Mouse (Mus musculus) T-helper 1 cell (primary cell): ENCODE measurements at regions not wholly inside any gene's neighbourhood (a gene's known extent, or its start where the extent isn't known, plus 50 kb on each side); places are given as distances from the start of the nearest gene placed in this dataset.

Experiments used
- in situ Hi-C: fragments of 300-600 bp; cut with MboI, MseI; formaldehyde crosslinking; loops from one replicate; pipeline ENCODE4 v1.15.1; 2025; ENCODE audit warnings: high pct_unique_total_duplicates

DNA sequence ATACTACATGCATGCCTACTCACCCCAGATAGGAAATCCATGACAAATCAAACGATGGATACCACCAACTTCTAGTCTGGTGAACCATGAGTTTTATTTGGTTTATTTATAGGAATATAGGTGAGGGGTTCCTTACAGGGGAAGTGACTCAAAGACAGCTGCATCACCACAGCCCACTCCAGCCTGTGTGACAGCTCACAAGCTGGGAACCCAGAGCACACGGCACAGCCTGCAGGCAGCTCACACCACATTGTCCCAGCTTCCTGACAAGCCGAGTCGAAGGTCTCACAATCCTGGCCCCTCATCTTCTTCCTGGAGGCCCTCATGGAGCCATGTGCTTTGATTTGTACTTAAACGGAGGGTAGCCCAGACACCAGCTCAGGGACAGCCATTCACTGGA lies 214.7 kb downstream of the Cog6 start:
- in situ Hi-C loops = no loop called here

GRCm38 (mm10) chr3:52801446-52801845 lies 215.6 kb downstream of the Cog6 start:
- in situ Hi-C loops = no loop called here

- in situ Hi-C loops = no loop called here
Observed at GRCm38 (mm10) chr3:52800673-52801072, 216.4 kb downstream of the Cog6 start.

DNA sequence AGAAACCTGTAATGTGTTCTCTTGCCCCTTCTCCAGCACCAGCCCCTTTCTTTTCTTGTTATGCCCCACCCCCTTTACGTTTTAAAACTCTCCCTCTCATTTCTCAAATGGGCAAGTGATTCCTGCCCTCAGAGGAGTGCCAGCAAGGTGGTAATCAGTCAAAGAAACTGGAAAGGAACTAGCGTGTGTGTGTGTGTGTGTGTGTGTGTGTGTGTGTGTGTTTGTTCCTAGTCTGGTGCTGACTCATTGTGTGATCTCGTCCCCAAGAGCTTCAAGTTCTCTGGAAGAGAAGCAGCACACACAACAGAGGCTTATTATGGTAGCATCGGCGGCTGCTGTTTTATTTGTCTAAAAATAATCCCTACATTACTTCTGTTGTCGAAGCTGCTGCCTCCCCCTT lies 219.2 kb downstream of the Cog6 start:
- in situ Hi-C loops = loop anchor here (10.0 kb wide), 1 partner anchor 533 kb away; the partner anchor contains the start of gene Foxo1

DNA sequence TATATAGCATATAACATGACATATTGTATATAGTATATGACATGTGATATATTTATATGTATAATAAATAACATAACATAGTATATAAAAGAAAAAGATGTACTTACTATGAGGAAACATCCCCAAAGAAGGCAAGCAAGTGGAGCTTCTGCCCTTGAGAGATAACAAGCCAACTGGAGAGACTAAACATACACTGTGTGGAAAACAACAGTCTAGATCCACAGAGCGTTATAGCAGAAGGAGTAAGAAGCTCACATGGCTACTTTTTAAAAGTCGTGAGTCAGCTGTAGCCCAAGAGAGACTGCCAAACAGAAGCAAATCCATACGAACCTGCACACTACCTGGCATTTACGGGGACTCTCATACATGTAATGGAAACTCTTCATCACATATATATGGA lies 219.9 kb downstream of the Cog6 start:
- in situ Hi-C loops = loop anchor here (10.0 kb wide), 1 partner anchor 532 kb away; the partner anchor contains the start of gene Foxo1

DNA sequence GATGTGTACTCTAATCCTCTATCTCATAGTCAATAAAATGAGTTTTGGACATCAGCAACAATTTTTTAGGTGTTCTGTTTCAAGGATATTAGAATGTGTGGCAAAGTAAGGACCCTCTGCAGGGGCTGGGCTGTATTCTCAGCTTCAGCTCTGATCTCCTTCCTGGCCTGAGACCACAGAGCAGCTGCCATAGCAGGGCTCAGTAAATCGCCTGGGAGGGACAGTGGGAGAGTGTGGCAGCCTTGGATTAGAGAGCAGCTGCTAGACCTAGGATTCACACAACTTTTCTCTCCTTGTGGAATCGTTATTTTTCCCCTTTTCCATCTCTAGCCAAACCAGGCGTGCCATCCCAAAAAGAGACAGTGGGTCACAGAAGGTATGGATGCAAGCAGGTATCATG lies 222.8 kb downstream of the Cog6 start:
- in situ Hi-C loops = loop anchor here (10.0 kb wide), 1 partner anchor 529 kb away; the partner anchor contains the start of gene Foxo1

GRCm38 (mm10) chr3:52792801-52793200 lies 224.2 kb downstream of the Cog6 start:
- in situ Hi-C loops = loop anchor here (10.0 kb wide), 1 partner anchor 528 kb away; the partner anchor contains the start of gene Foxo1

DNA sequence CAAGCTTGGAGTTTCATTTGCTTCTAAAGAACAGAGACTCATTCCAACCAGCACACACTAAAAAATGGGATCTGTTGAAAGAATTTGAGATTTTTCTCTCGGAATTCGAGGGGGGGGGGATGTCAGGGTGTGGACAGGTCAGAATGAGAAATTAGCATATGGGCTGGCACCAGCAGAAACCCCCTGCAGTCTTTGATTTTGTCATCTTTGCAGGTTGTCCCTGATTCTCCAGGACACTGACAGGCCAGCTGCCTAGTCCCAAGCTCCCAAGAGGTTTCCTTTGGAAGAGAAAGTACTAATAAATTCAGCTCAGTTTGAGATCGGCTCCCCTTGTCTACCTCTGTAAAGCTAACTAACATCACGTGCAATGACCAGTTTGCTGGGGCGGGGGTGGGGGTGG lies 224.9 kb downstream of the Cog6 start:
- in situ Hi-C loops = loop anchor here (10.0 kb wide), 1 partner anchor 527 kb away; the partner anchor contains the start of gene Foxo1

DNA sequence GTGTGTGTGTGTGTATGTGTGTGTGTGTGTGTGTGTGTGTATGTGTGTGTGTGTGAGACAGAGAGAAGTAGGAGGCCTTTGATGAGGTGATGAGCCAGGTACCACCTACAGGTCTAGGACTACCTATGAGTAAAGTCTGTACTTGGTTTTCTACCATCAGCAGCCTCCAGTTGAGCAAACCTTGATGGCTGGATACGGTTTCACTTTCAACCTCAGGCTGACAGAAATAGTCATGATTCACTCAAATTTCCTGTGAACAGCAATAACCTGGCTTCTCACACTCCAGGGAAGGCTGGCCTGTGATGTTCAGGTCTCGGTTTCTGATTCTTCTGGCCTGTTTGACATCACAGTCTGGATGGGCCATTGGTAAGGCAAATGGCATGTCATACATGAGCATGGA lies 226.1 kb downstream of the Cog6 start:
- in situ Hi-C loops = loop anchor here (10.0 kb wide), 1 partner anchor 526 kb away; the partner anchor contains the start of gene Foxo1

DNA sequence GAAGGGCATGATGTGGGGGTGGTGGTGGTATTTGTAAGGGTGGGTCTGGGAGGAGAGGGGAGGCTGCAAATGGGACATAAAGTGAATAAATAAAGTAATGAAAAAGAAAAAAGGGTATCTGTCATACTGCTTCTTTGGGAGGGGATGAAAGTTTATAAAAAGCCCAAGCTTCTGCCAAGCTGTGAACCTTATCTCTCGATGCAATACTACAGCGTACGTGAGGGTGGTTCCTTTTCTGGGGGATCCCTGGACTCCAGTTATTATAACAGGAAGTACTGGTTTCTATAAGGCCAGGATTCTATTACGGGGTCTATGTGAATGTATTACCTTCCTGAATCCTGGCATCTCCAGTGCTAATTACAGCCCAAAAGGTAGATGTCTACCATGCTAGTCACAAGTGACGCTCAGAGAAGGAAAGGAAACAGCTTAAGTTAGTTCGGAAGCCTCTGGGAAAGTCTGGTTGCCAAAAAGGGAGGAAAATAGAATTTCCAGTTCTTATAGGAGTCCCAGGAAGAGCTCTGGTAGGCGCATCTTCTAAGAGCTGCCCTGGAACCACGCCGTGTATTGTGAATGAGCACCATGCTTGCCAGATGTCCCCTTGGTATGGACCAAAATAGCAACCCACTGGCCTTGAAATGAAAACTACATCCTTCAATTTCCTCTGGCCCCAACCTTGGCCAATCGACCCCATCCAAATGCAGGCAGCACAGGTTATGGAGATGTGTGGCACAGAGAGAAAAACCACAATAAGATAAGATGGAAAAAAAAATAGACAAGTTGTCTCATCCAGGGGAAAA lies 228.9 kb downstream of the Cog6 start:
- in situ Hi-C loops = no loop called here

GRCm38 (mm10) chr3:52785595-52785994 lies 231.4 kb downstream of the Cog6 start:
- in situ Hi-C loops = no loop called here

DNA sequence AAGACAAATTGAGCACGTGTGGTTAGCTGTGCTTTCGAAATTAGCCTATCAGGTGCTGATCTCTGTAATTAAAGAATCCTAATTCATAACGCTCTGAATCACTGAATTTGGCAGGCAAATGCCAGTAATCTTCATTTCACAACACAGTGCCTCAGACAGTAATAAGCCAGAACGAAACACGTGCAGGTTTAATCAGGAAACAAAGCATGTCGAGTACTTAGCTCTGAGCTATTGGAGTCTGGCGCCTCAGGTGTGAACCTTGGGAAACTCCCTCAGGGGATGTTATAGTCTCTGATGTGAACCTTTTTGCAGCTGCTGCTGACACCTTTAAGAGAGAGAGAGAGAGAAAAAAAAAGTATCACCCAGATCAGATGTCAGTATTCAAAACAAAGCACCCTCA lies 232.6 kb downstream of the Cog6 start:
- in situ Hi-C loops = no loop called here

DNA sequence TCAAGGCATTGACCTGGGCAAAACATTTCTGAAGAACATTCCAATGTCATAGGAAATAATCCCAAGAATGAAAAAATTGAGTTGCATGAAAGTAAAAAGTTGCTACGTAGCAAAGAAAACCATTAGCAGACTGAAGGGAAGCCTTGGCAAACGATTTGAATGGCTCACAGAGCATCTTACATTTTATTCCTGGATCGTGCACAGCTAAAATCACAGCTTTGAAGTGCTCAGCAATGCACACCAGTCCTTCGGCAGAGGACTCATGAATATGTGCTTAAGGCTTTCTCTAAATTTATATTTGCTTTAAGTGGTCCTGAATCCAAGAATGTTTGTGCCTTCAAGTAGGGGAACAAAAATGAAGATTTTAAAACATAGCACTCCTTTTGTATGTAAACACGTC lies 234.5 kb downstream of the Cog6 start:
- in situ Hi-C loops = no loop called here

DNA sequence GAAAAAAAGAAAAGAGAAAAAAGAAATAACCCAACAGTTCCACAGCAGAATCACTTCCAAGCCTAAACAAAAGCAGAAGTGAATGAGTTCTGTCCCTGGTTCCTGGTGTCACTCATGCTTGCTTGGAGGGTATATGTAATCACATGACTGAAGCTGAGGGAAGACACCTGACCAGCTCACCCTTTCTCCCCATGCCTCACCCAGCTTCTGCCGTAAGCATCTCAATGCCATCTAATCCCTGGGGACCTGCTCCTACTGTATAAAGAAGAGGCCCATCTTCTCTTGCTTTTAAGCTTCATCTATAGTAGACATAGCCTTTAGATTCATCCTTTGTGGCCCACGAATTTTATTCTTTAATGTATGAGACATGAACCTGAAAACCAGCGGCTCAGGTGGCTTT lies 235.5 kb downstream of the Cog6 start:
- in situ Hi-C loops = no loop called here

GRCm38 (mm10) chr3:52780356-52780755 lies 236.7 kb downstream of the Cog6 start:
- in situ Hi-C loops = no loop called here

DNA sequence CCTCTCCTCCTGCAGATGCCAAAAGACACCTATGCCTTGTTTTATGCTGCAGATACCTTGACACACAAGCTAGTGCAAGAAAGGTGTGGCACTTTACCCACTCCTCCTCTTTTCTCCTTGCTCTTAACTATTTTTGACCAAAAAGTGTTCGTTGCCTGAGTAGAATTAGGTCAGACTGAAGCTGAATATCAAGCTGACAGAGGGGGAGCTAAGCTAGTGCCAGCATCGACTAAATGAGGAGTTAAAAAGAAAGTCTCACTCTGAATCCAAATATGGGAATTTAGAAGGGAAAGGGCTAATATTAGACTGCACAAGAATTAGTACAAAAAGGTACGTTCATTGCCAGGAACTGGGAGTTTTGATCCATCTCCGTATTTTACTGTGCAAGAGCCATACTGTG lies 241.2 kb downstream of the Cog6 start:
- in situ Hi-C loops = no loop called here

DNA sequence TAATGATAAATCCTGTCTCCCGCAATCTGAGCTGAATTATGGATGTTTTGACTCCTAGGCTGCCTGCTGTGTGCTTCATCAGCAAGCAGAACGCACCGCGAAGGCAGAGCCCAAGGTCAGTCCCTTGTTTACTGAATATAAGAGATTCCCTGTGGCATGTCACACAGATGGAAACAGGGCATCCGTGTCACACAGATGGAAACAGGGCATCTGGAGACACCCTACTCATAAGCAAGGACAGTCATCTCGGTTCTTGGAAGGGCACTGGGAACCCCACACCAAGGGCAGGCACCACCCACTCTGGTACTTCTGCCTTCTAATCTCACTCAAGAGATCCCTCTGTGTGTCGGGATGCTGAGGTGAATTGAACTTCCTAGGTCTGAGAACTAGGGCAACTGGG lies 241.9 kb downstream of the Cog6 start:
- in situ Hi-C loops = no loop called here

GRCm38 (mm10) chr3:52774734-52775133 lies 242.3 kb downstream of the Cog6 start:
- in situ Hi-C loops = no loop called here

- in situ Hi-C loops = no loop called here
Observed at GRCm38 (mm10) chr3:52767276-52767675, 249.8 kb downstream of the Cog6 start.

DNA sequence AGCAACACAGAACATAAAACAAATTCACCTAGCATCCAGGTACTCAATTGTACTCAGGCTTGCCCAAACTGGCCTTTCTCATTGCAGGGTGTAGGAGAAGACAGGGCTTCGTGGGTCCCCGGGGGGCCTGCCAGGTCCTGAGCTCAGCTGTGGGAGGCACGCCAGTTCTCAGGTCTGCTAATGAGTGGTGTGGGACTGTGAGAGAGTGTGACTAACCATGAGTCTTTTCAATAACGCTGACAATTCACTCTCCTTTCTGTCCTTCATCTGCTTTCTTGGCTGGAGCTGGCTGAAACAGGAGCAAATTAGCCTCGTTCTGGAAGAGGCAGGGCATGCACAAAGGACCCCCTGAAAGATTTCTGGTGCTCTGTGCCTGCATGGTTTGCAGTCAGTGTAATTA lies 250.2 kb downstream of the Cog6 start:
- in situ Hi-C loops = no loop called here

GRCm38 (mm10) chr3:52764166-52764565 lies 252.9 kb downstream of the Cog6 start:
- in situ Hi-C loops = no loop called here

DNA sequence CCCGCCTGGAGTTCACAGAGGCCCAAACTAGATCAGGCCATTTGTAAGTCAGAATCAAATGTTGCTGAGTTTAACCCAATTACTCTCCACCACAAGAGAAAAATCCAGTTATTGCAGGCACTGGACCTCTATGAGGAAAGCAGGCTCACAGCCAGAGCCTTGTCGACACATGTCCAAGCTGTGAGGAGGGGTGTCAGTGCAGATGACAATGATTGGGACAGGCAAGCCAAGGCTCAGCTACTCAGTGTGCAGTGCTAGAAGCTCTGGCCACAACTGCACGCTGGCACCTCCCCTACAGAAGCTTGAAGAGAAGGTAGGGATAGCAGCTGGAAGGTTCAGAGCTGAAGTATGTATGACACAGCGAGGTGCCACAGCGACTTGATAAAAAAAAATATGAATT lies 253.4 kb downstream of the Cog6 start:
- in situ Hi-C loops = no loop called here

DNA sequence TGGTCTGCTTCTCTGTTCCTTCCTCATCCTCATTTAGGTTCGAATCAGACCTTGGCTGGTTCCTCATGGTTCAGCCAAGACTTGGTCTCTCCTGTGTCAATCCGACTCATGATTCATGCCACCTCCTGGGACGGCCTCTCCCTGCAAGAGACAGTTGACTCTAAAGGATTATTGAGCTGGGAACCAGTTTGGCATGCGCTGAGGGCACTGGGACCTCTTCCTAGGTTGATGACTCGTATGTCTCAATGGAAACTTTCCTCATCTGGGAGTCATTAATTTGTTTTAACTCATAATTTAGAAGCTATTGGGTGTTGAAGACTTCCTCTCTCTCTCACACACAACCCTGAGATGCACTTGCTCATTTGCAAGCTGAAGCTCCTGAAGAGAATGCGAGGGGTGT lies 254.5 kb downstream of the Cog6 start:
- in situ Hi-C loops = no loop called here
